Mouse (Mus musculus): Measurements from ENCODE around the gene Irgm1. TPM values are rescaled to one million over a fixed set of nuclear protein-coding genes. Genes with fewer than 3 reads are reported as not detected.

Irgm1 gene
- polyA plus RNA-seq, 1 experiment, result 0.78 TPM

- Histone ChIP-seq H3K27me3 (ENCODE audit: control insufficient read depth, insufficient read depth, low read length) (no peaks in the 10 kb centered on the region), H3K36me3 (ENCODE audit: control insufficient read depth, insufficient read depth, low read length) (no peaks in the 10 kb centered on the region), H3K4me1 (ENCODE audit: control insufficient read depth, insufficient read depth, low read length) (peaks cover 10% of the 10 kb centered on the region), H3K27ac (ENCODE audit: control insufficient read depth, insufficient read depth, low read depth, low read length) (peak overlapping the region; percentile 59), H3K4me3 (ENCODE audit: control insufficient read depth, low read depth, low read length) (peak overlapping the region; percentile 82)
- TF ChIP-seq POLR2A (IDR thresholded peaks at IDR 0.05; ENCODE audit: control insufficient read depth, low read depth, low read length) (no peak; the same call in 1 of the 2 replicates), CTCF (IDR thresholded peaks at IDR 0.05; ENCODE audit: control insufficient read depth, insufficient read depth, insufficient replicate concordance, low read depth, low read length) (no peak)
These were observed 33.9 kb downstream of the Irgm1 start for GRCm38 (mm10) chr11:48837310-48838180.

- TF ChIP-seq CTCF (IDR thresholded peaks at IDR 0.05; ENCODE audit: control insufficient read depth, insufficient read depth, insufficient replicate concordance, low read depth, low read length), result no peak
- no peaks in the 10 kb centered on the region for H3K27me3 ChIP-seq (ENCODE audit: control insufficient read depth, insufficient read depth, low read length)
These were observed 34.5 kb downstream of the Irgm1 start for GRCm38 (mm10) chr11:48836990-48837309.

GRCm38 (mm10) chr11:48835923-48836322 is 35.6 kb downstream of the Irgm1 start:
- Histone ChIP-seq H3K27ac (ENCODE audit: control insufficient read depth, insufficient read depth, low read depth, low read length) (no peak overlapping the region), H3K36me3 (ENCODE audit: control insufficient read depth, insufficient read depth, low read length) (no peaks in the 10 kb centered on the region), H3K4me3 (ENCODE audit: control insufficient read depth, low read depth, low read length) (no peak overlapping the region), H3K4me1 (ENCODE audit: control insufficient read depth, insufficient read depth, low read length) (peaks cover 10% of the 10 kb centered on the region), H3K27me3 (ENCODE audit: control insufficient read depth, insufficient read depth, low read length) (no peaks in the 10 kb centered on the region)
- no peak for TF ChIP-seq POLR2A (IDR thresholded peaks at IDR 0.05; ENCODE audit: control insufficient read depth, low read depth, low read length)

More at GRCm38 (mm10) chr11:48836990-48837309, 34.5 kb downstream of the Irgm1 start:
- no peaks in the 10 kb centered on the region for H3K36me3 ChIP-seq (ENCODE audit: control insufficient read depth, insufficient read depth, low read length)
- peak overlapping the region; percentile 82 for H3K4me3 ChIP-seq (ENCODE audit: control insufficient read depth, low read depth, low read length)
- peaks cover 10% of the 10 kb centered on the region for H3K4me1 ChIP-seq (ENCODE audit: control insufficient read depth, insufficient read depth, low read length)
- H3K27ac ChIP-seq (ENCODE audit: control insufficient read depth, insufficient read depth, low read depth, low read length), result no peak overlapping the region

DNA sequence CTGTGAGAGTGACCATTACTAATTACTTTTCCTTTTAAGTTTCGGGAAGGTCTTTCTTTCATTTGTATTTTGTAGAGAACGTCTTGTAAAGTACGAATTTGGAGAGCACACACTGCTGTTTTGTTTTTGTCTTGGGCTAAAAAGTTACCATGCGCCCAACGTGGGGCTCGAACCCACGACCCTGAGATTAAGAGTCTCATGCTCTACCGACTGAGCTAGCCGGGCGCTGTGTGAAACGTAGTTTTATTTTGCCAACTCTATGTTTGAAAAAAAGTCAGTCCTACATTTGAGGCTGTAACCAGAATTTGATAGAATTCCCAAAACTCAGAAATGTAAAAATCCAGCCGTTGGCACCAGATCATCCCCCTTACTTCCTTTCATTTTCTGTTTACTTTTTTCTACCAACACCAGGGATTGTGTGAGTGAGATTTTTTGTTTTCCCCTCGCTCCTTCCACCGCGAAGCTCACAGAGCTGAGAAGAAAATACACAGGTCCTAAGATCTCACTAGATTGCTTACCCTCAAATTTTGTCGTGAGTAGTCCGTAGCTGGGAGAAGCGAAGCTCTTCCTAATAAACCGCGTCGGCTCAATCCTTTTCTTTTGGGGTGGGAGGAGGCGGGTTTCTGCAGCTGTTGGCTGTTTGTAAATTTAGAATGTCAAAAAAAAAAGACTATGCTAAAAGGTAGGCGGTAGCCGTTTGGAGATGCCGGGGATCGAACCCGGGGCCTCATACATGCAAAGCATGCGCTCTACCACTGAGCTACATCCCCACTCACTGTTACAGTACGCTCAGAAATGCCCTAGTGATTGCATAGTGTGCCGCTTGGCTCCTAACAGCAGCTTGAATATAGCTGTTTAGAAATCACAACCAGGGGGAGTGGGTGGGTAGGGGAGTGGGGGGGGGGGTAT is 37.5 kb downstream of the Irgm1 start:
- Histone ChIP-seq H3K36me3 (ENCODE audit: control insufficient read depth, insufficient read depth, low read length) (no peaks in the 10 kb centered on the region), H3K27ac (ENCODE audit: control insufficient read depth, insufficient read depth, low read depth, low read length) (peak overlapping the region; percentile 77), H3K4me3 (ENCODE audit: control insufficient read depth, low read depth, low read length) (peak overlapping the region; percentile 74), H3K4me1 (ENCODE audit: control insufficient read depth, insufficient read depth, low read length) (peaks cover 10% of the 10 kb centered on the region), H3K27me3 (ENCODE audit: control insufficient read depth, insufficient read depth, low read length) (no peaks in the 10 kb centered on the region)
- no peak for TF ChIP-seq POLR2A (IDR thresholded peaks at IDR 0.05; ENCODE audit: control insufficient read depth, low read depth, low read length)
- TF ChIP-seq CTCF (IDR thresholded peaks at IDR 0.05; ENCODE audit: control insufficient read depth, insufficient read depth, insufficient replicate concordance, low read depth, low read length), result no peak

GRCm38 (mm10) chr11:48833078-48833730 is 38.3 kb downstream of the Irgm1 start:
- no peaks in the 10 kb centered on the region for H3K27me3 ChIP-seq (ENCODE audit: control insufficient read depth, insufficient read depth, low read length)
- peaks cover 10% of the 10 kb centered on the region for H3K4me1 ChIP-seq (ENCODE audit: control insufficient read depth, insufficient read depth, low read length)
- TF ChIP-seq POLR2A (IDR thresholded peaks at IDR 0.05; ENCODE audit: control insufficient read depth, low read depth, low read length) (no peak), CTCF (IDR thresholded peaks at IDR 0.05; ENCODE audit: control insufficient read depth, insufficient read depth, insufficient replicate concordance, low read depth, low read length) (no peak)
- no peak overlapping the region for H3K4me3 ChIP-seq (ENCODE audit: control insufficient read depth, low read depth, low read length)
- H3K36me3 ChIP-seq (ENCODE audit: control insufficient read depth, insufficient read depth, low read length), result no peaks in the 10 kb centered on the region
- no peak overlapping the region for H3K27ac ChIP-seq (ENCODE audit: control insufficient read depth, insufficient read depth, low read depth, low read length)

DNA sequence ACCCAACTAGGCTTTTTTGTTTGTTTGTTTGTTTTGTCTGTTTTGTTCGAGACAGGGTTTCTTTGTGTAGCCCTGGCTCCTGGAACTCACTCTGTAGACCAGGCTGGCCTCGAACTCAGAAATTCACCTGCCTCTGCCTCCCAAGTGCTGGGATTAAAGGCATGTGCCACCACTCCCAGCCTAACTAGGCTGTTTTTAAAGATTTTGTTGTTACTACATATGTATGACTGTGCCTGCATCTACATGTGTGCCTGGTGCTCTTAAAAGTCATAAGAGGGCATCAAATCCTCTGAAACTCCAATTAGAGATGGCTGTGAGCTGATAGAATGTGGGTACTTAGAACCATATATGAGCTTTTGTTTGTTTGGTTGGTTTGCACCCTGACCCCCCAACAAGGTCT is 40.2 kb downstream of the Irgm1 start:
- Histone ChIP-seq H3K4me1 (ENCODE audit: control insufficient read depth, insufficient read depth, low read length) (peaks cover 3% of the 10 kb centered on the region; the same call in 1 of the 2 replicates), H3K27me3 (ENCODE audit: control insufficient read depth, insufficient read depth, low read length) (no peaks in the 10 kb centered on the region), H3K36me3 (ENCODE audit: control insufficient read depth, insufficient read depth, low read length) (no peaks in the 10 kb centered on the region), H3K4me3 (ENCODE audit: control insufficient read depth, low read depth, low read length) (no peak overlapping the region), H3K27ac (ENCODE audit: control insufficient read depth, insufficient read depth, low read depth, low read length) (no peak overlapping the region)
- TF ChIP-seq CTCF (IDR thresholded peaks at IDR 0.05; ENCODE audit: control insufficient read depth, insufficient read depth, insufficient replicate concordance, low read depth, low read length) (no peak), POLR2A (IDR thresholded peaks at IDR 0.05; ENCODE audit: control insufficient read depth, low read depth, low read length) (no peak)

- TF ChIP-seq POLR2A (IDR thresholded peaks at IDR 0.05; ENCODE audit: control insufficient read depth, low read depth, low read length), result no peak
These were observed 41.2 kb downstream of the Irgm1 start for GRCm38 (mm10) chr11:48830279-48830678.

More at GRCm38 (mm10) chr11:48830279-48830678, 41.2 kb downstream of the Irgm1 start:
- Histone ChIP-seq H3K36me3 (ENCODE audit: control insufficient read depth, insufficient read depth, low read length) (no peaks in the 10 kb centered on the region), H3K4me1 (ENCODE audit: control insufficient read depth, insufficient read depth, low read length) (peaks cover 3% of the 10 kb centered on the region; the same call in 1 of the 2 replicates), H3K27me3 (ENCODE audit: control insufficient read depth, insufficient read depth, low read length) (no peaks in the 10 kb centered on the region), H3K27ac (ENCODE audit: control insufficient read depth, insufficient read depth, low read depth, low read length) (no peak overlapping the region), H3K4me3 (ENCODE audit: control insufficient read depth, low read depth, low read length) (no peak overlapping the region)
